Mouse (Mus musculus) left cerebral cortex, adult 18-20 months (tissue): ENCODE results near the gene Vmn1r211. TPM values are rescaled to one million over a fixed set of nuclear protein-coding genes. Genes with fewer than 3 reads are reported as not detected.
"Not testable (repeated sequence)": the region's sequence is repeated elsewhere in the genome, so short reads cannot be mapped to it uniquely, and the experiment has no call there.

Source experiments
- DNase-seq, 2 experiments: peaks; one replicate each; pipeline ENCODE4 v3.0.0; 2021 to 2022; ENCODE audit warnings: low spot score in 2 of 2, mixed read lengths in 1 of 2
- long read RNA-seq, 2 experiments: library from polyadenylated mRNA; stranded (forward); transcript quantifications; one replicate each; pipeline ENCODE4 v2.0.0; 2021
- total RNA-seq, 2 experiments: library from RNA; stranded (reverse); gene quantifications; 2 replicates each; pipeline ENCODE4 v1.2.3; 2021

The Vmn1r211 gene
- not detected for total RNA-seq
- long read RNA-seq, experiment 1: 0 reads
- long read RNA-seq, experiment 2: 0 reads

GRCm38 (mm10) chr13:22857461-22857860, at the start of gene Vmn1r211:
Gene Vmn1r211, minus strand, starts transcription at chr13:22857561.
- no peak for DNase-seq

DNA sequence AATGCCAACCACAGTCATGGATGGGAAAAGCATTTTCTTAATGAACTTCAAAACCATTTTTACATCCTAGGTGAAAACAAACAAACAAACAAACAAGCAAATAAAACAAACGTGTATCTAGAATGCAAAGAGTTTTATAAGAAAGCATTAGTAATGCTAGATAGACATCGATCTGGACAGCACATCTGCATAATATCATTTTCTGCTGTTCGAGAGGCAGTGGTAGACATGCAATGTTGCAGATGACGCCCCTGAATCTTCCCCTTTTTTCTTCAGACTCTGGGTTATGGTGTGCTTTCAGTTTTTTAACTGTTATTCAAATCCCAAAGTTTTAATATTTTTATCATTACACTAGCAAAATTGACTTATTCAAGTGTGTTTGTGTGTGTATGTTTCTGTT, 26.7 kb upstream of the Vmn1r211 start, which contains the start of gene Vmn1r212:
TSS of gene Vmn1r212 (minus strand) at position 101 of the 400 bp plus-strand sequence.
- no peak for DNase-seq

- no peak for DNase-seq
Measured at GRCm38 (mm10) chr13:22879257-22879656, 21.9 kb upstream of the Vmn1r211 start.

GRCm38 (mm10) chr13:22854760-22855159, 2.6 kb downstream of the Vmn1r211 start:
- no peak for DNase-seq

DNA sequence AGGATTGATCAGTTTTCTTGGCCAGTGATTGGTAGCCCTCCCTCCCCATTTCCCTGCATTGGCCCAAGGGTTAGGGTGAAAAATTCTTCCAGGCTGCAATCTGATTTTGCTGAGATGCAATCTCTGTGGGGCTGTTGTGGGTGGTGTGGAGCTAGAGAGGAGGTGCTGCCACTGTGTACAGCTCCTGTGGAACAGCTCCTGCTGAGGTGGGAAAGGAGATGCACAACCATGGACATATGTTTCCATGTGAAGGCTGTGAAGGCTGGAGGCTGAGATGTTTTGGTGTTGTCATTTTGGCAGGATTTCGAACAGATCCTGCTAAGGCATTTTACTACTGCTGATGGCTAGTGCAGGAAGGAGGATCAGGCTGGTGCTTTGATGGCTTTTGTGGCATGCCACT, 10.6 kb downstream of the Vmn1r211 start:
- peak; percentile 1 to 11 for DNase-seq

DNA sequence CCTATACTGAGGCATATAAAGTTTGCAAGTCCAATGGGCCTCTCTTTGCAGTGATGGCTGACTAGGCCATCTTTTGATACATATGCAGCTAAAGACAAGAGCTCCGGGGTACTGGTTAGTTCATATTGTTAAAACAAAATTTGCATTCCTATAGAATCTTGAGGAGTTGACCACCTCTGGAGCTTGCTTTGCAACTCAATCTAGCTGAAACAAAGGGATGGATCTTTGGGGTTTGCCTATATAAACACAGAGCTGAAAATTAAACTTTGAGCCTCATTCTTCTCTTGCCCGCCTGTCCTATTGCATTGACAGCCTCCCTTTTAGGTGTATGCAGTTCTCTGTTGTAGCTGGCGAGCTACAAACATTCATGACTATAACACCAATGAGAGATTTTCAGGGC, 13.1 kb downstream of the Vmn1r211 start:
- DNase-seq: not testable (repeated sequence)

DNA sequence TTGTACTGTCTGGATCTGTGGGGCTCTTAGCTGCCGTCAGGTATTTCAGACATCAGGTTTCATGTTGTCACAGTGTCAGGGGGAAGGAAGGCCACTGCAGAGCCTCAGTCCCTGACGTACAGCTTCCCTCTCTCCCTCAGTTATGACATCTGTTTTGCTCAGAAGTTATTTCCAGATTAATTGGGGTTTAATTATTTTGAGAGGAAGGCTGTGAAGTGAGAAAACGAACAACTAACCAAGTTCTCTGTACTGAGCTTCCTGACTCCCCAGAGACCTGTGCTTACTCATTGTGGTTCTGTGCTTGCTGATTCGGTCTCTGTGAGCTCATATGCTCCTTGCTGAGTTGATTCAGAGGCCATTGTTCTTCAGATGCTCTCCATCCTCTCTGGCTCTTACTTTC, 26.1 kb downstream of the Vmn1r211 start, which contains the start of gene Vmn1r210:
TSS of gene Vmn1r210 (minus strand) at position 101 of the 400 bp plus-strand sequence.
- DNase-seq: no peak

DNA sequence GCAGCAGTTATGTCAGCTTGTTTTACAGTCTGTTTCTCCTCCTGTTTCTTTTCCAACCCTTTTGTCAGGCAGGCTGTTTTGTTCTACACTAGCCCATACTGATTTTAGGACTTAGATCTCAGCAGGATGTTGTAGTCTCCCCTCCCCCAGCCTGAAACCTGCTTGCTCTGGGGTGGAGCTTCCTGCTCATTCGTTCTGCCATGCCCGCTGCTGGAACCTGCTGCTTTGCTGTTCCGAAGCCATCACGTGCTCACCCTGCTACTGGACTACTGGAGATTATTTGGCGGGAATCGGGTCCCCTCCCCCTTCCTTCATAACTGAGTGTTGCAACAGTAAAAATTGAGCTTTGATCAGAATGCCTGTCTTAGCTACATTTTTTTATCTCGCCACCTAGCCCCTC, 28.0 kb downstream of the Vmn1r211 start:
- DNase-seq: not testable (repeated sequence)

GRCm38 (mm10) chr13:22821601-22822000, 35.8 kb downstream of the Vmn1r211 start:
- DNase-seq: not testable (repeated sequence)

DNA sequence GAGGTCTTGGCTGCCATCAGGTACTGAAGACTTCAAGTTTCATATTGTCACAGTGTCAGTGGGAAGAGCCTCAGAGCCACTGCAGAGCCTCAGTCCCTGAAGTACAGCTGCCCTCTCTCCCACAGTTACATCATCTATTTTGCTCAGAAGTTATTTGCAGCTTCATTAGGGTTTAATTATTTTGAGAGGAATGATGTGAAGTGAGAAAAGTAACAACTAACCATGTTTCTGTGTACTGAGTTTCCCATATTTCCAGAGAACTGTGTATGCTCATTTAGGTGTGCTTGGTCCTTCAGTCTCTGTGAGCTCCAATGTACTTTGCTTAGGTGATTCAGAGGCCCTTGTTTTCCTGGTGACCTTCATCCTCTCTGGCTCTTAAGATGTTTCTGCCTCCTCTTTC, 47.8 kb downstream of the Vmn1r211 start, which contains the start of gene Vmn1r209:
TSS of gene Vmn1r209 (minus strand) at position 101 of the 400 bp plus-strand sequence.
- not testable (repeated sequence) for DNase-seq

Other genes starting within 250 kb of the Vmn1r211 start
- under 1 TPM in 1 of 2 experiments, not detected in 1; 0.12 TPM for gene Vmn1r206, start 233.3 kb downstream of the Vmn1r211 start, total RNA-seq
- gene Vmn1r207-ps, start 127.9 kb downstream of the Vmn1r211 start, total RNA-seq: under 1 TPM in 1 of 2 experiments, not detected in 1; 0.09 TPM
- not detected for gene Vmn1r208, start 80.2 kb downstream of the Vmn1r211 start, total RNA-seq
- not detected for gene Vmn1r209, start 47.9 kb downstream of the Vmn1r211 start, total RNA-seq
- not detected for gene Vmn1r210, start 26.2 kb downstream of the Vmn1r211 start, total RNA-seq
- not detected for gene Vmn1r212, start 26.6 kb upstream of the Vmn1r211 start, total RNA-seq
- not detected for gene Vmn1r213, start 150.1 kb upstream of the Vmn1r211 start, total RNA-seq
- not detected for gene Vmn1r214, start 172.9 kb upstream of the Vmn1r211 start, total RNA-seq
- gene Vmn1r215, start 210.5 kb upstream of the Vmn1r211 start, total RNA-seq: not detected